Mouse (Mus musculus) limb, embryonic 11.5 days (tissue): Measurements from ENCODE around the gene Gm15217. TPM values are rescaled to one million over a fixed set of nuclear protein-coding genes. Genes with fewer than 3 reads are reported as not detected.

ENCODE experiments used
- ATAC-seq: fragments of 200-750 bp; cut with Nextera tagmentation; 2 replicates; pipeline ENCODE4 v1.8.0; 2017; ENCODE audit warnings: low read depth; ENCODE audit not compliant: insufficient number of reproducible peaks, low FRiP score, low TSS enrichment
- DNase-seq: peaks from one replicate; pipeline ENCODE4 v3.0.0-alpha.2; 2015; ENCODE audit warnings: low spot score
- H3K27ac ChIP-seq: fragments of 300-500 bp; sonication (generic); replicated peaks from 2 replicates; pipeline ENCODE4 v1.5.1; 2014; ENCODE audit warnings: low read depth, mild to moderate bottlenecking, low read length
- H3K27me3 ChIP-seq: fragments of 300-500 bp; sonication (generic); 2 replicates; pipeline ENCODE4 v1.6.1; 2014; ENCODE audit warnings: mild to moderate bottlenecking, low read length, mixed read lengths; ENCODE audit not compliant: control insufficient read depth, insufficient read depth
- H3K36me3 ChIP-seq: fragments of 300-500 bp; sonication (generic); 2 replicates; pipeline ENCODE4 v1.6.1; 2014; ENCODE audit warnings: mild to moderate bottlenecking, low read length, moderate library complexity, mixed read lengths; ENCODE audit not compliant: control insufficient read depth, insufficient read depth
- H3K4me1 ChIP-seq: fragments of 300-500 bp; sonication (generic); 2 replicates; pipeline ENCODE4 v1.6.1; 2014; ENCODE audit warnings: low read length, mixed read lengths; ENCODE audit not compliant: control insufficient read depth, insufficient read depth
- H3K4me2 ChIP-seq: fragments of 300-500 bp; sonication (generic); 2 replicates; pipeline ENCODE4 v1.6.1; 2014; ENCODE audit warnings: low read depth, mild to moderate bottlenecking, moderate library complexity; ENCODE audit not compliant: severe bottlenecking
- H3K4me3 ChIP-seq: fragments of 300-500 bp; sonication (generic); 2 replicates; pipeline ENCODE4 v1.5.1; 2014; ENCODE audit warnings: low read depth, low read length
- H3K9ac ChIP-seq: fragments of 300-500 bp; sonication (generic); 2 replicates; pipeline ENCODE4 v1.6.1; 2014; ENCODE audit warnings: mild to moderate bottlenecking, low read length
- H3K9me3 ChIP-seq: fragments of 300-500 bp; sonication (generic); 2 replicates; pipeline ENCODE4 v1.6.1; 2016; ENCODE audit warnings: low read length; ENCODE audit not compliant: control insufficient read depth
- WGBS: fragments of 180-500 bp; shearing (Covaris S2); extraction: QIAGEN DNeasy Blood & Tissue Kit; methylation state at CpG from one replicate; pipeline ENCODE4 v1.1.7; 2014; 5-methylcytosine and 5-hydroxymethylcytosine counted together
- polyA plus RNA-seq: library from polyadenylated mRNA; unstranded; fragments of >200 nt; fragmentation: Nextera tagmentation; extraction: Ambion mirVana; gene quantifications from 2 replicates; pipeline ENCODE4 v1.2.1, GENCODE M21; 2014

Gm15217 gene
- polyA plus RNA-seq, 1 experiment from 2014 or later, result not detected

DNA sequence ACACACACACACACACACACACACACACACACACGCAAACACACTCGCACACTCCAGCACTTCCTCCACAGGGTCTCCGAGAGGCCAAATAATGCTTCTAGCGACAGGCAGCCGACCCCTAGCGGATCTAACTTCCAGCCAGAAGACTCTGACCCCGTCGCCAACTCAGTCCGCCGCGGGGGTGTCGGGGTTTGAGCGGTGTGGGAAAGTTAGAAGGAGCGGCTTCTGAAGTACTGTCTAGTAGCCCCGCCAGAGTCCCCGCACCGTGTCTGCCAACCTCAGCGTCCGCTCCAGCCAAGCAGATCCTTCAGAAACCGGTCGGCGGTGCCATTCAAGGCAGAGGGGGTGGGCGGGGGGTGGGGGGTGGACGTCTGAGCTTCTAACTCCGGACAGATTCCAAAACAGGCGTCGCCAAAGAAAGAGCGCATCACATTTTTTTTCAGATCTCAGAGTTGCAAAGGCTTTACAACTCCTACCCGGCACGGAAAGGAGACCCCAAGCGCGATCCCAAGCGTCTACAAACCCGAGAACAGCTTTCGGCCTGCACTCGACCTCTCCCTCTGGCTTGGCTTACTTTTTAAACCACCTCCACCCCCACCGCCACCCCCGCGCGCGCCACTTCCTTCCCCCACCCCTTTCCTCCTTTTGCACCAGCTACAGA lies 8.7 kb downstream of the Gm15217 start:
- no peaks in the 10 kb centered on the region for H3K9me3 ChIP-seq
- H3K4me2 ChIP-seq, result peak overlapping the region; percentile 82
- ATAC-seq, result peak; percentile 5; the same call in 1 of the 2 replicates
- H3K36me3 ChIP-seq, result no peaks in the 10 kb centered on the region
- peak overlapping the region; percentile 62 for H3K9ac ChIP-seq
- DNase-seq, result peak; percentile 77
- peak overlapping the region; percentile 63 for H3K27ac ChIP-seq
- peak overlapping the region; percentile 37 for H3K4me3 ChIP-seq
- peaks cover 3% of the 10 kb centered on the region; the same call in 1 of the 2 replicates for H3K27me3 ChIP-seq
- WGBS, result under 1% methylated on average over 41 of the region's 41 CpGs
- peaks cover 9% of the 10 kb centered on the region; the same call in 1 of the 2 replicates for H3K4me1 ChIP-seq

- ATAC-seq (no peak), DNase-seq (peak; percentile 75)
- Histone ChIP-seq H3K4me3 (peak overlapping the region; percentile 37), H3K27ac (peak overlapping the region; percentile 63; the same call in 1 of the 2 replicates), H3K9ac (peak overlapping the region; percentile 62), H3K4me2 (peak overlapping the region; percentile 82), H3K9me3 (no peaks in the 10 kb centered on the region), H3K27me3 (peaks cover 3% of the 10 kb centered on the region; the same call in 1 of the 2 replicates), H3K36me3 (no peaks in the 10 kb centered on the region), H3K4me1 (peaks cover 9% of the 10 kb centered on the region; the same call in 1 of the 2 replicates)
- WGBS, result 0% methylated on average over 26 of the region's 27 CpGs
Observed at GRCm38 (mm10) chr14:46388636-46389035, 9.4 kb downstream of the Gm15217 start.

GRCm38 (mm10) chr14:46389438-46390248 lies 10.4 kb downstream of the Gm15217 start:
- Histone ChIP-seq H3K36me3 (no peaks in the 10 kb centered on the region), H3K9me3 (no peaks in the 10 kb centered on the region), H3K4me1 (peaks cover 6% of the 10 kb centered on the region; the same call in 1 of the 2 replicates), H3K27me3 (peaks cover 3% of the 10 kb centered on the region; the same call in 1 of the 2 replicates), H3K9ac (peak overlapping the region; percentile 62), H3K4me3 (peak overlapping the region; percentile 37), H3K27ac (0 out of 2 replicates have a peak overlapping the region, but pooled peaks have one; percentile 15), H3K4me2 (peak overlapping the region; percentile 82)
- DNase-seq (peak; percentile 55), ATAC-seq (no peak)
- 1% methylated on average over 24 of the region's 24 CpGs for WGBS

DNA sequence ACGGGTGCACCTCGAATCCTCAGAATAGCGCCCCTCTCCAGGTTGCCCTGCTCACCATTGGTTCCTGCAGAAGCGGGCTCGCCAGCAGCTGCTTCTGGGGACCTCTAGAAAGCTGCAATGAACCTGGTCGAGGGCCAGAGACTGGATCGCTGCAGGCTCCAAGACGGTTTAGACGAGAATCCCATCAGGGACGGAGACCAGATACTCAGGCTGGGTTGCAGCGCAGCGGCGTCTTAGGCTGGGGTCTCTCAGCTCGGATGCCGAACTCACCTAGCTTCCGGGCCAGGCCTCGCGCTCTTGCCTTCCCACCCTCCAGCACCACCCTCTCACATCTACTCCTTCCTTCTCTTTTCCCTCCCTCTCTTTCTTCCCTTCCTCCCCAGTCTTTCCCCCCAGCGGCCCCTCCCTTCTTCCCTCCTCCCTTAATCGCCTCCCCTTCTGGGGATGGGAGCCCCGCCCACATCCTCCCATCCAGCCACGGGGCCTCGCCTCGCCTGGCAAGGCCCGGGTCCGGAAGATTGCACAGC lies 11.1 kb downstream of the Gm15217 start, which contains the start of gene Bmp4:
TSS of gene Bmp4 (minus strand) at position 421 of the 527 bp plus-strand sequence.
- Histone ChIP-seq H3K4me1 (peaks cover 6% of the 10 kb centered on the region; the same call in 1 of the 2 replicates), H3K27me3 (peaks cover 3% of the 10 kb centered on the region; the same call in 1 of the 2 replicates), H3K9ac (peak within 1 kb of the TSS; percentile 62), H3K4me2 (peak within 1 kb of the TSS; percentile 82), H3K9me3 (no peaks in the 10 kb centered on the region), H3K36me3 (no peaks in the 10 kb centered on the region), H3K27ac (0 out of 2 replicates have a peak within 1 kb of the TSS, but pooled peaks have one; percentile 15), H3K4me3 (peak within 1 kb of the TSS; percentile 37)
- ATAC-seq, result peak; percentile 33; the same call in 1 of the 2 replicates
- peak; percentile 86 for DNase-seq
- under 1% methylated on average over 26 of the region's 26 CpGs for WGBS

DNA sequence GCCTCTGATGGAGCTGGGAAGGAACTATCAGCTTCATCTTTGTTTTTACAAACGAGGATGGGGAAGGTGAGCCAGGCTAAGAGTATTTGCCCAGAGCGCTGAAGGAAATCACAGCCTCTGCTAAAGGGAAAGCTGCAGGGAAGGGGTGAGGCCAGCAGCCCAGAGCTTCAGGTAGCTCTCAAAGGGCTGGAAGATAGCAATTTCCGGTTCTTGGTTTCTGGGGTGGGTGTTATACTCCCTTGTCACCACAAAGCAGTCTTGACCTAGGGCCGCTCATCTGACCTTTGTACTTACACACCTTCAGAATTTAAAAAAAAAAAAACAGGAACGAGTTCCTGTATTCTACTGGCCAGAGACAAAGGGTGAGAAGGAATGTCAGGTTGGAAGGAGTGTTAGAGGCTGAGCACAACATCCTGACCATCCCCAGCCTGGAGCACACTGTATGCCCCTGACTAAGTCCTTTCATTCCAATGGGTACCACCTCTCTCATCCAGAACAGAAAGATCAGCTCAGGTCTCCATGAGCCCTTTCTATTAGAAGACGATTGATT lies 12.5 kb downstream of the Gm15217 start:
- ATAC-seq, result no peak
- 26% methylated on average over 6 of the region's 6 CpGs for WGBS

DNA sequence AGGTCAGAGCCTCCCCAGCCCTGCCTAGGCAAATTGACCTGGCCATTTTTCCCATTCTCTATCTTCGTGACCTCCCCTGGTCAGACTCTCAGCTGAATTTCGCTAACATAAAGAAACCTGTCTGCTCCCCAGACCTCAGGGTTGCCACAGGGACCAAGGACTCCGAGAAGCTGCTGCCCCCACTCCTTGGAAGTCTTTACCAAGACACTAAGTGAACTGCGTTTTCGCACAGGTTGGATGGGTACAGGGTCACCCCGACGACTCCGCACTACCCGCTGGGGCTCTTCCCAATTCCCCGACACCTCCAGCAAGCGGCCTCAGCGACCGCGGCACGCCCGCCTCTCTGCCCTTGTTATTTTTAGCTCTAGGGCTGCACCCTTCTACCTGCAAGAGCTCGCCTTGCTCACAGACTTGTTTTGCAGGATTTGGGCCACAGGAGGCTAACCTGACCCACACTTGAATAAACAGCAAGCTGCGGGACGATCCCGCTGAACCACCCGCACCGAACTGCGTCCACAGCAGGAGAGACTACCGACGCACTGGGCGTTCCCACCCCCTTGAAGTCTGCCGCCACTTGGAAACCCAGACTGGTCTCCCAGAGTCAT lies 19.0 kb downstream of the Gm15217 start:
- peak; percentile 64 for DNase-seq

More for the DNA sequence above, 12.5 kb downstream of the Gm15217 start:
- H3K4me1 ChIP-seq, result peaks cover 3% of the 10 kb centered on the region; the same call in 1 of the 2 replicates
- H3K4me3 ChIP-seq, result no peak overlapping the region
- H3K4me2 ChIP-seq, result no peak overlapping the region
- DNase-seq, result no peak
- no peak overlapping the region for H3K9ac ChIP-seq
- peaks cover 3% of the 10 kb centered on the region; the same call in 1 of the 2 replicates for H3K27me3 ChIP-seq
- H3K27ac ChIP-seq, result no peak overlapping the region
- no peaks in the 10 kb centered on the region for H3K36me3 ChIP-seq
- no peaks in the 10 kb centered on the region for H3K9me3 ChIP-seq

GRCm38 (mm10) chr14:46399925-46400324 lies 20.7 kb downstream of the Gm15217 start:
- peaks cover 16% of the 10 kb centered on the region for H3K27me3 ChIP-seq
- 71% methylated on average over 2 of the region's 2 CpGs for WGBS
- no peak for DNase-seq

More for the DNA sequence above, 19.0 kb downstream of the Gm15217 start:
- peak overlapping the region; percentile 49 for H3K4me2 ChIP-seq
- no peak overlapping the region for H3K9ac ChIP-seq
- peak overlapping the region; percentile 23 for H3K4me3 ChIP-seq
- H3K9me3 ChIP-seq, result no peaks in the 10 kb centered on the region
- 2% methylated on average over 27 of the region's 27 CpGs for WGBS
- H3K27ac ChIP-seq, result no peak overlapping the region
- H3K27me3 ChIP-seq, result peaks cover 16% of the 10 kb centered on the region
- ATAC-seq, result no peak
- H3K36me3 ChIP-seq, result no peaks in the 10 kb centered on the region
- peaks cover 7% of the 10 kb centered on the region; the same call in 1 of the 2 replicates for H3K4me1 ChIP-seq

More at GRCm38 (mm10) chr14:46399925-46400324, 20.7 kb downstream of the Gm15217 start:
- peaks cover 7% of the 10 kb centered on the region; the same call in 1 of the 2 replicates for H3K4me1 ChIP-seq
- no peaks in the 10 kb centered on the region for H3K9me3 ChIP-seq
- no peak overlapping the region for H3K4me3 ChIP-seq
- no peak overlapping the region for H3K27ac ChIP-seq
- no peak overlapping the region for H3K4me2 ChIP-seq
- ATAC-seq, result no peak
- H3K36me3 ChIP-seq, result no peaks in the 10 kb centered on the region
- H3K9ac ChIP-seq, result no peak overlapping the region
